Mouse (Mus musculus) CH12.LX (cell line): ENCODE results near the gene Sf3b2. TPM values are rescaled to one million over a fixed set of nuclear protein-coding genes. Genes with fewer than 3 reads are reported as not detected.

ENCODE experiments used
- DNase-seq: peaks from one replicate; pipeline ENCODE4 v3.0.0-alpha.2; 2013; ENCODE audit errors: extremely low read depth
- H3K27ac ChIP-seq: 2 replicates; pipeline ENCODE4 v1.5.1; 2012; ENCODE audit warnings: low read depth, mild to moderate bottlenecking, control low read depth, moderate library complexity; ENCODE audit not compliant: insufficient read depth
- H3K27me3 ChIP-seq: replicated peaks from 2 replicates; pipeline ENCODE3; 2012; ENCODE audit warnings: inconsistent platforms
- H3K36me3 ChIP-seq, 2 experiments: replicated peaks in 1 of 2; 2 replicates each; pipeline versions ENCODE3 to v1.6.1; 2012; ENCODE audit warnings: inconsistent platforms in 1 of 2, low read length in 1 of 2, mild to moderate bottlenecking in 1 of 2, mixed read lengths in 1 of 2, moderate library complexity in 1 of 2; ENCODE audit not compliant: control insufficient read depth in 1 of 2, insufficient read depth in 1 of 2
- H3K4me1 ChIP-seq, 2 experiments: 2 replicates each; pipeline ENCODE4 v1.6.1; 2012; ENCODE audit warnings: inconsistent platforms in 1 of 2, moderate library complexity in 1 of 2; ENCODE audit not compliant: insufficient read depth in 2 of 2, control insufficient read depth in 1 of 2
- H3K4me2 ChIP-seq: 2 replicates; pipeline ENCODE4 v1.6.1; 2012; ENCODE audit warnings: low read depth, mild to moderate bottlenecking, control low read depth; ENCODE audit not compliant: poor library complexity, insufficient read depth, severe bottlenecking
- H3K4me3 ChIP-seq, 3 experiments: fragments of 150-350 bp in 1 of 3; sonication (generic) in 1 of 3; replicated peaks in 1 of 3; 2 replicates each; pipeline versions ENCODE3 to v1.5.1; 2011 to 2012; ENCODE audit warnings: low read depth in 2 of 3, low read length in 2 of 3, mild to moderate bottlenecking in 2 of 3, moderate library complexity in 2 of 3, control low read depth in 1 of 3, improper control_type of control experiment in 1 of 3, inconsistent platforms in 1 of 3, mixed read lengths in 1 of 3; ENCODE audit not compliant: poor library complexity in 1 of 3
- H3K79me2 ChIP-seq: replicated peaks from 2 replicates; pipeline ENCODE4 v1.6.1; 2012; ENCODE audit warnings: mild to moderate bottlenecking, moderate library complexity; ENCODE audit not compliant: control insufficient read depth, poor library complexity, insufficient read depth, severe bottlenecking; ENCODE audit errors: extremely low read depth
- H3K9ac ChIP-seq: 2 replicates; pipeline ENCODE4 v1.6.1; 2012; ENCODE audit warnings: low read depth, mild to moderate bottlenecking, control low read depth, moderate library complexity; ENCODE audit not compliant: insufficient read depth
- H3K9me3 ChIP-seq: replicated peaks from 2 replicates; pipeline ENCODE3; 2012; ENCODE audit warnings: low read length, inconsistent platforms, mixed read lengths
- CHD1 ChIP-seq: IDR thresholded peaks from 2 replicates; pipeline ENCODE4 v1.6.1; 2012; ENCODE audit warnings: low read depth, low read length, improper control_type of control experiment, inconsistent platforms
- E2F4 ChIP-seq: IDR thresholded peaks from 2 replicates; pipeline ENCODE4 v1.6.1; 2011; ENCODE audit warnings: low read depth, low read length, improper control_type of control experiment; ENCODE audit not compliant: insufficient replicate concordance
- ETS1 ChIP-seq: conservative IDR thresholded peaks from 2 replicates; pipeline ENCODE4 v1.6.1; 2012; ENCODE audit warnings: low read depth, mild to moderate bottlenecking, inconsistent platforms, low read length, improper control_type of control experiment, moderate library complexity
- GABPA ChIP-seq: IDR thresholded peaks from 2 replicates; pipeline ENCODE4 v1.6.1; 2012; ENCODE audit warnings: low read depth, low read length, improper control_type of control experiment, inconsistent platforms; ENCODE audit not compliant: insufficient replicate concordance
- HCFC1 ChIP-seq: IDR thresholded peaks from 2 replicates; pipeline ENCODE4 v1.6.1; 2012; ENCODE audit warnings: low read depth, mild to moderate bottlenecking, inconsistent platforms, low read length, improper control_type of control experiment
- JUN ChIP-seq: IDR thresholded peaks from 2 replicates; pipeline ENCODE4 v1.6.1; 2011; ENCODE audit warnings: low read depth, mild to moderate bottlenecking, low read length, improper control_type of control experiment, moderate library complexity; ENCODE audit not compliant: insufficient read depth
- KAT2A ChIP-seq: IDR thresholded peaks from 2 replicates; pipeline ENCODE4 v1.6.1; 2012; ENCODE audit warnings: low read length, improper control_type of control experiment, inconsistent platforms; ENCODE audit not compliant: insufficient replicate concordance
- MAX ChIP-seq: IDR thresholded peaks from 2 replicates; pipeline ENCODE4 v1.6.1; 2011; ENCODE audit warnings: low read length, improper control_type of control experiment
- MAZ ChIP-seq: IDR thresholded peaks from 2 replicates; pipeline ENCODE4 v1.6.1; 2012; ENCODE audit warnings: low read depth, mild to moderate bottlenecking, inconsistent platforms, low read length, improper control_type of control experiment, moderate library complexity
- NELFE ChIP-seq: IDR thresholded peaks from 2 replicates; pipeline ENCODE4 v1.6.1; 2011; ENCODE audit warnings: low read depth, low read length, improper control_type of control experiment
- NRF1 ChIP-seq: IDR thresholded peaks from 2 replicates; pipeline ENCODE4 v1.6.1; 2014; ENCODE audit warnings: low read depth, mild to moderate bottlenecking, inconsistent platforms, low read length, improper control_type of control experiment, moderate library complexity
- PAX5 ChIP-seq: IDR thresholded peaks from 2 replicates; pipeline ENCODE4 v1.6.1; 2012; ENCODE audit warnings: low read length, inconsistent platforms, mixed read lengths
- POLR2AphosphoS2 ChIP-seq: IDR thresholded peaks from 2 replicates; pipeline ENCODE4 v1.6.1; 2011; ENCODE audit warnings: low read depth, low read length, improper control_type of control experiment
- SMC3 ChIP-seq: IDR thresholded peaks from 2 replicates; pipeline ENCODE4 v1.6.1; 2011; ENCODE audit warnings: low read depth, low read length, improper control_type of control experiment
- TCF12 ChIP-seq: IDR thresholded peaks from 2 replicates; pipeline ENCODE4 v1.6.1; 2014; ENCODE audit warnings: low read depth, mild to moderate bottlenecking, inconsistent platforms, low read length, improper control_type of control experiment
- UBTF ChIP-seq: IDR thresholded peaks from 2 replicates; pipeline ENCODE4 v1.6.1; 2012; ENCODE audit warnings: low read depth, mild to moderate bottlenecking, inconsistent platforms, low read length, improper control_type of control experiment, moderate library complexity
- USF1 ChIP-seq: IDR thresholded peaks from 2 replicates; pipeline ENCODE4 v1.6.1; 2014; ENCODE audit warnings: low read depth, mild to moderate bottlenecking, inconsistent platforms, low read length, improper control_type of control experiment
- USF2 ChIP-seq: conservative IDR thresholded peaks from 2 replicates; pipeline ENCODE4 v1.6.1; 2011; ENCODE audit warnings: low read depth, low read length, improper control_type of control experiment
- ZC3H11A ChIP-seq: IDR thresholded peaks from 2 replicates; pipeline ENCODE4 v1.6.1; 2012; ENCODE audit warnings: low read depth, mild to moderate bottlenecking, inconsistent platforms, low read length, improper control_type of control experiment
- ZKSCAN1 ChIP-seq: IDR thresholded peaks from 2 replicates; pipeline ENCODE4 v1.6.1; 2012; ENCODE audit warnings: low read depth, inconsistent platforms, low read length, improper control_type of control experiment, borderline replicate concordance
- dilution Hi-C: fragments of 300-500 bp; cut with MboI; formaldehyde crosslinking; loops from 2 replicates; pipeline ENCODE4 v1.14.3; 2020; ENCODE audit warnings: low sequenced_read_pairs; ENCODE audit not compliant: extremely low pct_unique_long_range_greater_than_20kb, extremely low pct_ligation_motif_present
- in situ Hi-C: fragments of 300-500 bp; cut with MboI; formaldehyde crosslinking; loops from 3 replicates; pipeline ENCODE4 v1.14.3; 2019; ENCODE audit warnings: low sequenced_read_pairs, low pct_ligation_motif_present, low pct_unique_long_range_greater_than_20kb, mixed read lengths
- polyA plus RNA-seq: library from polyadenylated mRNA; unstranded; fragments of >175 nt; gene quantifications from 2 replicates; pipeline ENCODE4 v1.2.1, GENCODE M21; 2012; ENCODE audit warnings: low read depth; ENCODE audit not compliant: insufficient read length
- total RNA-seq, 2 experiments: library from RNA; depleted of rRNA; stranded (reverse); fragments of 300-350 nt in 1 of 2; fragments of >200 nt in 1 of 2; gene quantifications; 2 replicates each; pipeline ENCODE4 v1.2.3; 2012 to 2014

The Sf3b2 gene
- total and polyA plus RNA-seq, 3 experiments: 161 to 238 (median 191) TPM

DNA sequence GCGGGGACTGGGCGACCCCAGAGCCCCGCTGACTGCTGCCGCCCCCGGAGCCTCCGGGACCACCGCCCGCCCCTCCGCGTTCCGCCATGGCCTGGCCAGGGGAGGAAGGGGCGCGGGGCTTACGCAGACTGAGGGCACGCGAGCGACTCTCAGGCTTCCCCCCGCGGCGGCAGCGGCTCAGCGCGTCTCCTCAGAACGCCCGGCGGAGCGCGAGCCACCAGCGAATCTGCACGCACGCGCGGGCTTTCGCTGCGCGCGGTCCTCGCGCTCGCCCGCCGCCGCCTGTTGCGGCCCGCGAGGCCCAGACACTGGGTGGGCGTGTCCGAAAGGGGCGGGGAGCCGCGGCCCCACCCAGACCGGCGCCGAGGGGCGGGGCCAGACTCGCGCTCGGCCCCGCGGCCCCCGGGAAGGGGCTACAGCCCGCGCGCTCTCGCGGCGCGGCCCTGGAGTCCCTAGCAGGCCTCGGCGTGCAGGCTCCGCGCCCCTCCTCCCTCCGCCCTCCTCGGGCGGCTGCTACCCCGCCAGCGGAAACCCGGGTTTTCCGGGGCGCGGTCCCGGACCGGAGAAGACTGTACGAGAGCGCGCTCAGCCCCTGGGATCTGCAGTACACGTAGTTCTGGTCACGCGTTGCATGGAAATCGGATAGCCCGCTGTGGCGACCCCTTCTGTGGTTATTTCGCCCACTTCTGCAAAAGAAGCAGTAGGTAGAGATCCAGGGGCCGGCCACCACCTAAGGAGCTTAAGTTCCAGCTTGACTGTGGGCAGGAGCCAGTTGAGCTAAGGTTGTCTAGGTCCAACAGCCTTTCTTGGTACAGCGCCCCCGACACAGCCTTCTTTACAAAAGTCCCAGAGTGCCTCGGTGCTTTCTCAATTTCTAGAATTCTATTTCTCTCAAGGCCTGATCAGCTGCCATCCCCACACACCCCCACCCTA, 22.2 kb downstream of the Sf3b2 start, which contains the start of gene Pacs1 (continued):
- TF ChIP-seq TCF12 (peak; percentile 31; the same call in 1 of the 2 replicates), USF1 (no peak; the same call in 1 of the 2 replicates), JUN (no peak), UBTF (0 out of 2 replicates have a peak, but pooled peaks have one; percentile 44), NRF1 (peak; percentile 83), SMC3 (no peak), KAT2A (no peak), NELFE (peak; percentile 75), ETS1 (no peak; the same call in 1 of the 2 replicates), PAX5 (no peak), GABPA (no peak), E2F4 (no peak), POLR2AphosphoS2 (no peak), MAX (peak; percentile 45; the same call in 1 of the 2 replicates), ZC3H11A (no peak), ZKSCAN1 (no peak), USF2 (no peak)

DNA sequence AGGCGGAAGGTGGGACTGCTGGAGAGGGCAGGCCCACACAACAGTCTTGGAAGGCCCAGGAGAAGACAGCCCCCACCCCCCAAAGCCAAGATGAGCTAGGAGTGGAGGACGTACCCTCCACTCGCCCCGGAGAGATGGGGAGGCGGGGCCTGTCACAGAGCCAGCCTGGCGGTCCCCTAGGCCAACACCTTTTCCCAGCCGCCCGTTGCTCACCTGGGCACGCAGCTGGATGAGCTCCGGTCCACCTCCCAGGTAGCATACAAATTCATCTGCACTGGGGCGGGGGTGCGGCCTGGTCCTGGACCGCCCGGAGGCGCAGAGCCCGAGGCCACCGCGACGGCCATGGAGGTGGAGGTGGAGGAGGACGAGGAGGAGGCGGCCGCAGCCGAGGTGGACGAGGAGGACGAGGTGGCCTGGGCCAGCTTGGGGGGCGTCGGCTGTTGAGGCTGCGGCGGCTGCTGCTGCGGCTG, 22.9 kb downstream of the Sf3b2 start:
- Histone ChIP-seq H3K27ac (peak overlapping the region; percentile 84), H3K4me1 (peaks cover 9 to 65% of the 10 kb centered on the region in 2 experiments; a peak in 3 of 4 replicates), H3K4me2 (peak overlapping the region; percentile 64), H3K4me3 (peak overlapping the region; percentile 67 to 94 (median 67)), H3K27me3 (no peaks in the 10 kb centered on the region)
- no peak for TF ChIP-seq JUN
- TF ChIP-seq SMC3: no peak
- TF ChIP-seq MAZ: no peak
- no peak for TF ChIP-seq USF1
- TF ChIP-seq USF2: no peak
- TF ChIP-seq KAT2A: no peak
- no peak for TF ChIP-seq CHD1
- TF ChIP-seq TCF12: no peak
- no peak for TF ChIP-seq HCFC1
- no peak for TF ChIP-seq GABPA
- TF ChIP-seq, all 38 proteins: peak for 0
- Histone ChIP-seq H3K36me3 (peaks cover 25 to 40% of the 10 kb centered on the region in 2 experiments), H3K9me3 (no peaks in the 10 kb centered on the region), H3K9ac (peak overlapping the region; percentile 78), H3K79me2 (peaks cover 36% of the 10 kb centered on the region)
- no peak for DNase-seq
- dilution Hi-C loops (no loop called here), in situ Hi-C loops (no loop called here)
